Mouse (Mus musculus): ENCODE results near the gene Rpl12.

- TF ChIP-seq CTCF (IDR thresholded peaks at IDR 0.05; ENCODE audit: low read depth, low read length) (no peak), GATA1 (IDR thresholded peaks at IDR 0.05; ENCODE audit: borderline replicate concordance, low read length) (no peak)
These were observed 18.3 kb downstream of the Rpl12 start for GRCm38 (mm10) chr2:32979675-32980074.
